In the genomic region with DNA sequence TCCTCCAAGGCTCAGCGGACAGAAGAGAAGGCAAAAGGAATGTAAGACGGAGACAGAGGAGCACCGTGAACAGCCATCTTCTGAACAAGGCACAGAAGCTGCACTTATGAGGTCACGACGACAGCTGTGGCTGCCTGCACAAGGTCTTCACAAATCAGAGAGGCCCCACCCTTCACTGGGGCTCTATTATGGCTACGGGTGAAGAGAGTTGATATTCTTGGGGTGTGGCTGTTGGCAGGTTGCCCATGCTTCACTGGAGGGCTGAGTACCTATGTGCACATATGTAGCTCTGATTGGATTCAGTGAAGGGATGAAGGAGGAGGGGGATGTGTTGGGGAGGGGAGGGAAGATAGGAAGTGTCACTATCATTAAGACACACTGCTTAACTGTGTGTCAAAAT, we compare ENCODE assay signal across 15 mouse cellular contexts. TPM values are rescaled to one million over a fixed set of nuclear protein-coding genes. Genes with fewer than 3 reads are reported as not detected.
DNase-seq lines count a peak whose midpoint lies in the region; ATAC-seq and TF ChIP-seq lines count a peak whose summit lies in the region.
"Had no signal": no experiment of that assay in that cellular context is flagged by ENCODE, and none has a peak within 500 bp of the region (broad histone marks: within the 10 kb centered on the region; RNA-seq: fewer than 3 reads in every experiment).

No protein-coding gene starts in this region.

- DNase-seq in heart, postnatal 36 days, result no peak
- DNase-seq in MEL (ENCODE audit: low read depth, low spot score), result peak; percentile 88
- peak; percentile 73 for DNase-seq in intestine, embryonic 14.5 days (ENCODE audit: low spot score)
- DNase-seq in lung, postnatal 4 days, result peak; percentile 35 to 38
- DNase-seq in thymus, postnatal 25 days, result no peak
- DNase-seq in hindbrain, postnatal 0 days (ENCODE audit: low spot score), result no peak
- no peak for DNase-seq in left cerebral cortex, postnatal 25 days (ENCODE audit: low spot score in 2 of 2)
- DNase-seq: cerebellum, adult 9-10 months; midbrain, embryonic 14.5 days; thymus, adult 2 months had no signal

- 0 out of 2 replicates have a peak, but pooled peaks cover 5% of the 10 kb centered on the region for H3K27me3 ChIP-seq in heart, embryonic 15.5 days
- no peaks in the 10 kb centered on the region for H3K27me3 ChIP-seq in MEL (ENCODE audit: control insufficient read depth in 1 of 2, insufficient read depth in 2 of 2, low read length in 2 of 2)
- H3K27me3 ChIP-seq in intestine, embryonic 14.5 days (replicated peaks; ENCODE audit: control insufficient read depth, insufficient read depth, low read length), result no peaks in the 10 kb centered on the region
- H3K27me3 ChIP-seq in hindbrain, postnatal 0 days (ENCODE audit: insufficient read depth, low read length), result no peaks in the 10 kb centered on the region
- H3K27me3 ChIP-seq: embryonic facial prominence, embryonic 12.5 days; neural tube, embryonic 13.5 days had no signal

- H3K9me3 ChIP-seq in heart, embryonic 15.5 days (replicated peaks), result no peaks in the 10 kb centered on the region
- no peaks in the 10 kb centered on the region for H3K9me3 ChIP-seq in MEL (replicated peaks; ENCODE audit: insufficient read depth, low read length)
- H3K9me3 ChIP-seq in intestine, embryonic 14.5 days (ENCODE audit: control insufficient read depth, low read length), result no peaks in the 10 kb centered on the region
- no peaks in the 10 kb centered on the region for H3K9me3 ChIP-seq in hindbrain, postnatal 0 days (ENCODE audit: low read length)
- H3K9me3 ChIP-seq: embryonic facial prominence, embryonic 12.5 days; neural tube, embryonic 13.5 days had no signal

- TF ChIP-seq POLR2A in MEL (IDR thresholded peaks at IDR 0.05; ENCODE audit: control insufficient read depth in 1 of 2, insufficient read depth in 1 of 2, low read depth in 1 of 2, low read length in 2 of 2, poor library complexity in 1 of 2), result no peak

- H3K79me2 ChIP-seq in MEL (ENCODE audit: control insufficient read depth, insufficient read depth, low read length, poor library complexity), result no peaks in the 10 kb centered on the region

- TF ChIP-seq CTCF in MEL (IDR thresholded peaks at IDR 0.05 in 2 of 3, conservative IDR thresholded peaks at IDR 0.05 in 1 of 3; ENCODE audit: control insufficient read depth in 1 of 3, insufficient read depth in 1 of 3, low read depth in 2 of 3, low read length in 3 of 3, poor library complexity in 1 of 3, severe bottlenecking in 1 of 3), result no peak
- TF ChIP-seq CTCF in hindbrain, postnatal 0 days (IDR thresholded peaks at IDR 0.05; ENCODE audit: low read depth), result no peak

- WGBS in heart, embryonic 15.5 days, result 59% methylated on average over 6 of the region's 6 CpGs
- WGBS in intestine, embryonic 14.5 days, result 54% methylated on average over 6 of the region's 6 CpGs
- 70% methylated on average over 6 of the region's 6 CpGs for WGBS in hindbrain, postnatal 0 days

- peak in 1 of 2 experiments; percentile 59; a peak in 2 of 4 replicates for TF ChIP-seq EP300 in MEL (IDR thresholded peaks at IDR 0.05; ENCODE audit: low read depth in 1 of 2, low read length in 2 of 2)

- H3K4me2 ChIP-seq in heart, embryonic 15.5 days, result no peak overlapping the region
- H3K4me2 ChIP-seq in intestine, embryonic 14.5 days (ENCODE audit: low read length), result no peak overlapping the region
- H3K4me2 ChIP-seq in hindbrain, postnatal 0 days (ENCODE audit: low read depth, low read length), result no peak overlapping the region
- H3K4me2 ChIP-seq: embryonic facial prominence, embryonic 12.5 days; neural tube, embryonic 13.5 days had no signal

- ATAC-seq in heart, embryonic 15.5 days (replicated peaks; ENCODE audit: insufficient number of reproducible peaks, insufficient read depth, low FRiP score, low read depth), result no peak
- peak; percentile 43 for ATAC-seq in intestine, embryonic 14.5 days (replicated peaks; ENCODE audit: low FRiP score, low TSS enrichment, low read depth)
- ATAC-seq in hindbrain, postnatal 0 days, result no peak
- ATAC-seq: inflammation-experienced regulatory T-cells, adult 6 months had no signal

- H3K4me1 ChIP-seq in heart, embryonic 15.5 days (replicated peaks), result peaks cover 23% of the 10 kb centered on the region
- peaks cover 5 to 11% of the 10 kb centered on the region in 2 experiments for H3K4me1 ChIP-seq in MEL (ENCODE audit: control insufficient read depth in 1 of 2, insufficient read depth in 2 of 2, low read length in 2 of 2)
- H3K4me1 ChIP-seq in intestine, embryonic 14.5 days (replicated peaks; ENCODE audit: control insufficient read depth, insufficient read depth, low read length), result no peaks in the 10 kb centered on the region; the same call in 1 of the 2 replicates
- H3K4me1 ChIP-seq in hindbrain, postnatal 0 days (ENCODE audit: insufficient read depth, low read length), result no peaks in the 10 kb centered on the region
- H3K4me1 ChIP-seq: embryonic facial prominence, embryonic 12.5 days; neural tube, embryonic 13.5 days had no signal

- H3K4me3 ChIP-seq in heart, embryonic 15.5 days, result no peak overlapping the region
- no peak overlapping the region for H3K4me3 ChIP-seq in MEL (ENCODE audit: control insufficient read depth in 1 of 2, insufficient read depth in 1 of 2, low read depth in 2 of 2, low read length in 2 of 2)
- no peak overlapping the region for H3K4me3 ChIP-seq in intestine, embryonic 14.5 days (ENCODE audit: low read depth, low read length)
- H3K4me3 ChIP-seq in hindbrain, postnatal 0 days (ENCODE audit: low read length), result no peak overlapping the region
- H3K4me3 ChIP-seq: embryonic facial prominence, embryonic 12.5 days; neural tube, embryonic 13.5 days had no signal

- H3K36me3 ChIP-seq in heart, embryonic 15.5 days, result no peaks in the 10 kb centered on the region
- H3K36me3 ChIP-seq in MEL (ENCODE audit: control insufficient read depth in 1 of 2, insufficient read depth in 2 of 2, low read length in 2 of 2), result peaks cover 0 to 8% of the 10 kb centered on the region in 2 experiments; a peak in 2 of 4 replicates
- no peaks in the 10 kb centered on the region for H3K36me3 ChIP-seq in intestine, embryonic 14.5 days (ENCODE audit: control insufficient read depth, insufficient read depth, low read length)
- no peaks in the 10 kb centered on the region for H3K36me3 ChIP-seq in hindbrain, postnatal 0 days (ENCODE audit: insufficient read depth, low read length)
- H3K36me3 ChIP-seq: embryonic facial prominence, embryonic 12.5 days; neural tube, embryonic 13.5 days had no signal

- intact Hi-C loops in heart, postnatal 36 days (cut with DNase I), result loop anchor here (2.0 to 10.0 kb wide), 2 partner anchors 30 to 256 kb away; a partner anchor contains a TSS
- intact Hi-C loops in left cerebral cortex, postnatal 25 days (cut with DNase I), result loop anchor here (2.0 kb wide), 3 partner anchors 46 to 62 kb away; a partner anchor contains a TSS

- no peak for TF ChIP-seq RAD21 in MEL (IDR thresholded peaks at IDR 0.05; ENCODE audit: low read depth, low read length)

- H3K9ac ChIP-seq in heart, embryonic 15.5 days, result no peak overlapping the region
- H3K9ac ChIP-seq in MEL (ENCODE audit: control insufficient read depth, low read depth, low read length, poor library complexity, severe bottlenecking), result no peak overlapping the region
- no peak overlapping the region for H3K9ac ChIP-seq in intestine, embryonic 14.5 days (ENCODE audit: low read length)
- H3K9ac ChIP-seq in hindbrain, postnatal 0 days (replicated peaks; ENCODE audit: low read length), result no peak overlapping the region
- H3K9ac ChIP-seq: embryonic facial prominence, embryonic 12.5 days; neural tube, embryonic 13.5 days had no signal

- peak overlapping the region; percentile 2; the same call in 1 of the 2 replicates for H3K27ac ChIP-seq in heart, embryonic 15.5 days
- H3K27ac ChIP-seq in MEL (ENCODE audit: control insufficient read depth, low read depth, low read length), result no peak overlapping the region
- no peak overlapping the region for H3K27ac ChIP-seq in intestine, embryonic 14.5 days (ENCODE audit: low read depth)
- H3K27ac ChIP-seq in hindbrain, postnatal 0 days, result no peak overlapping the region
- H3K27ac ChIP-seq: embryonic facial prominence, embryonic 12.5 days; neural tube, embryonic 13.5 days had no signal

RNA-seq across cellular contexts. Expression of a gene that starts 11.9 kb away (rescaled TPM):
- 2.7 and 2.8 TPM in 2 replicates for polyA plus RNA-seq in heart, embryonic 15.5 days (2015; fragmentation: Nextera tagmentation; extraction: Ambion mirVana)
- total RNA-seq in heart, postnatal 36 days (2021), result 1 to 10 TPM in 1 of 2 experiments, under 1 TPM in 1; 0.80 to 1.2 TPM
- not detected in 2 replicates for total RNA-seq in MEL (2012; rRNA removed)
- polyA plus RNA-seq in MEL (2012; ENCODE audit: insufficient read depth in 1 of 2, insufficient read length in 2 of 2, low read depth in 1 of 2, low replicate concordance in 2 of 2, missing spikeins in 1 of 2), result not detected
- polyA plus RNA-seq in intestine, embryonic 14.5 days (2014; fragmentation: Nextera tagmentation; extraction: Ambion mirVana), result 0.42 and 0.50 TPM in 2 replicates
- 0.99 and 3.1 TPM in 2 replicates for total RNA-seq in hindbrain, postnatal 0 days (2014; rRNA removed)
- polyA plus RNA-seq in hindbrain, postnatal 0 days (2015; fragmentation: Nextera tagmentation; extraction: Ambion mirVana), result 1.0 TPM in 2 replicates
- total RNA-seq in left cerebral cortex, postnatal 25 days (2021), result not detected
- total RNA-seq: left cerebral cortex, postnatal 36 days had no signal
- polyA plus RNA-seq: inflammation-experienced regulatory T-cells, adult 6 months had no signal

RNA-seq across cellular contexts. Expression of a gene that starts 26.9 kb away (rescaled TPM):
- 32.1 and 45.0 TPM in 2 replicates for polyA plus RNA-seq in heart, embryonic 15.5 days (2015; fragmentation: Nextera tagmentation; extraction: Ambion mirVana)
- 10 to 100 TPM; 13.4 to 15.0 TPM for total RNA-seq in heart, postnatal 36 days (2021)
- 40.4 and 52.0 TPM in 2 replicates for total RNA-seq in MEL (2012; rRNA removed)
- 10 to 100 TPM in 1 of 2 experiments, not detected in 1; 53.6 TPM for polyA plus RNA-seq in MEL (2012; ENCODE audit: insufficient read depth in 1 of 2, insufficient read length in 2 of 2, low read depth in 1 of 2, low replicate concordance in 2 of 2, missing spikeins in 1 of 2)
- 74.6 and 83.1 TPM in 2 replicates for polyA plus RNA-seq in intestine, embryonic 14.5 days (2014; fragmentation: Nextera tagmentation; extraction: Ambion mirVana)
- 41.3 and 52.5 TPM in 2 replicates for total RNA-seq in hindbrain, postnatal 0 days (2014; rRNA removed)
- 28.0 and 28.8 TPM in 2 replicates for polyA plus RNA-seq in hindbrain, postnatal 0 days (2015; fragmentation: Nextera tagmentation; extraction: Ambion mirVana)
- total RNA-seq in left cerebral cortex, postnatal 25 days (2021), result 10 to 100 TPM; 18.4 to 20.5 TPM

RNA-seq across cellular contexts. Expression of a gene that starts 31.0 kb away (rescaled TPM):
- 119 and 143 TPM in 2 replicates for polyA plus RNA-seq in heart, embryonic 15.5 days (2015; fragmentation: Nextera tagmentation; extraction: Ambion mirVana)
- total RNA-seq in heart, postnatal 36 days (2021), result 10 to 100 TPM; 43.1 to 43.7 TPM
- 27.2 and 36.6 TPM in 2 replicates for total RNA-seq in MEL (2012; rRNA removed)
- polyA plus RNA-seq in MEL (2012; ENCODE audit: insufficient read depth in 1 of 2, insufficient read length in 2 of 2, low read depth in 1 of 2, low replicate concordance in 2 of 2, missing spikeins in 1 of 2), result 10 to 100 TPM in 1 of 2 experiments, not detected in 1; 83.5 TPM
- 191 and 209 TPM in 2 replicates for polyA plus RNA-seq in intestine, embryonic 14.5 days (2014; fragmentation: Nextera tagmentation; extraction: Ambion mirVana)
- 144 and 192 TPM in 2 replicates for total RNA-seq in hindbrain, postnatal 0 days (2014; rRNA removed)
- 250 and 257 TPM in 2 replicates for polyA plus RNA-seq in hindbrain, postnatal 0 days (2015; fragmentation: Nextera tagmentation; extraction: Ambion mirVana)
- total RNA-seq in left cerebral cortex, postnatal 25 days (2021), result 10 to 100 TPM; 88.2 to 93.6 TPM

RNA-seq across cellular contexts. Expression of a gene that starts 32.4 kb away (rescaled TPM):
- polyA plus RNA-seq in heart, embryonic 15.5 days (2015; fragmentation: Nextera tagmentation; extraction: Ambion mirVana), result 0.50 and 7.6 TPM in 2 replicates
- under 1 TPM in 1 of 2 experiments, not detected in 1; 0.67 TPM for total RNA-seq in heart, postnatal 36 days (2021)
- total RNA-seq in MEL (2012; rRNA removed), result not detected in 2 replicates
- polyA plus RNA-seq in MEL (2012; ENCODE audit: insufficient read depth in 1 of 2, insufficient read length in 2 of 2, low read depth in 1 of 2, low replicate concordance in 2 of 2, missing spikeins in 1 of 2), result not detected
- 0.24 TPM in 1 of 2 replicates, not detected in the other for polyA plus RNA-seq in intestine, embryonic 14.5 days (2014; fragmentation: Nextera tagmentation; extraction: Ambion mirVana)
- not detected in 2 replicates for total RNA-seq in hindbrain, postnatal 0 days (2014; rRNA removed)
- not detected in 2 replicates for polyA plus RNA-seq in hindbrain, postnatal 0 days (2015; fragmentation: Nextera tagmentation; extraction: Ambion mirVana)
- total RNA-seq in left cerebral cortex, postnatal 25 days (2021), result not detected
- total RNA-seq: left cerebral cortex, postnatal 36 days had no signal
- polyA plus RNA-seq: inflammation-experienced regulatory T-cells, adult 6 months; midbrain, embryonic 14.5 days; neural tube, embryonic 13.5 days had no signal

RNA-seq across cellular contexts. Expression of a gene that starts 34.1 kb away (rescaled TPM):
- polyA plus RNA-seq in heart, embryonic 15.5 days (2015; fragmentation: Nextera tagmentation; extraction: Ambion mirVana), result 203 and 218 TPM in 2 replicates
- total RNA-seq in heart, postnatal 36 days (2021), result 100 to 1,000 TPM; 222 to 245 TPM
- total RNA-seq in MEL (2012; rRNA removed), result 401 and 457 TPM in 2 replicates
- 100 to 1,000 TPM; 374 to 461 TPM for polyA plus RNA-seq in MEL (2012; ENCODE audit: insufficient read depth in 1 of 2, insufficient read length in 2 of 2, low read depth in 1 of 2, low replicate concordance in 2 of 2, missing spikeins in 1 of 2)
- 218 and 226 TPM in 2 replicates for polyA plus RNA-seq in intestine, embryonic 14.5 days (2014; fragmentation: Nextera tagmentation; extraction: Ambion mirVana)
- total RNA-seq in hindbrain, postnatal 0 days (2014; rRNA removed), result 37.5 and 52.4 TPM in 2 replicates
- polyA plus RNA-seq in hindbrain, postnatal 0 days (2015; fragmentation: Nextera tagmentation; extraction: Ambion mirVana), result 147 and 155 TPM in 2 replicates
- 10 to 100 TPM; 72.6 to 75.2 TPM for total RNA-seq in left cerebral cortex, postnatal 25 days (2021)

Comparison
In these comparisons a context has a peak if more than half of its experiments do, and no peak if none do; other contexts are left out.
1. DNase-seq: peak in MEL (single experiment), intestine, embryonic 14.5 days (single experiment) and lung, postnatal 4 days (2 of 2); none in heart, postnatal 36 days (0 of 2), thymus, postnatal 25 days (single experiment), hindbrain, postnatal 0 days (single experiment) and left cerebral cortex, postnatal 25 days (0 of 2).